Mouse (Mus musculus) brain, embryonic 14.5 days (tissue): ENCODE measurements at regions not wholly inside any gene's neighbourhood (a gene's known extent, or its start where the extent isn't known, plus 50 kb on each side); places are given as distances from the start of the nearest gene placed in this dataset.

Experiments used
- CTCF ChIP-seq: fragments of 200-500 bp; IDR thresholded peaks from 2 replicates; pipeline ENCODE4 v1.5.1; 2012; ENCODE audit warnings: inconsistent platforms, mild to moderate bottlenecking, moderate library complexity, borderline replicate concordance; ENCODE audit not compliant: insufficient read depth, insufficient read length; ENCODE audit errors: extremely low read depth
- POLR2A ChIP-seq: fragments of 200-500 bp; IDR thresholded peaks from 2 replicates; pipeline ENCODE4 v1.6.1; 2012; ENCODE audit warnings: mild to moderate bottlenecking, inconsistent platforms, borderline replicate concordance; ENCODE audit not compliant: poor library complexity, insufficient read depth, insufficient read length, severe bottlenecking; ENCODE audit errors: extremely low read depth

- TF ChIP-seq CTCF, result peak; percentile 20; the same call in 1 of the 2 replicates
- no peak for TF ChIP-seq POLR2A
Observed at GRCm38 (mm10) chrX:58514925-58515324, 394.2 kb upstream of the 4930550L24Rik start.
